7 mouse cellular contexts compared by ENCODE assay signal in the genomic region with DNA sequence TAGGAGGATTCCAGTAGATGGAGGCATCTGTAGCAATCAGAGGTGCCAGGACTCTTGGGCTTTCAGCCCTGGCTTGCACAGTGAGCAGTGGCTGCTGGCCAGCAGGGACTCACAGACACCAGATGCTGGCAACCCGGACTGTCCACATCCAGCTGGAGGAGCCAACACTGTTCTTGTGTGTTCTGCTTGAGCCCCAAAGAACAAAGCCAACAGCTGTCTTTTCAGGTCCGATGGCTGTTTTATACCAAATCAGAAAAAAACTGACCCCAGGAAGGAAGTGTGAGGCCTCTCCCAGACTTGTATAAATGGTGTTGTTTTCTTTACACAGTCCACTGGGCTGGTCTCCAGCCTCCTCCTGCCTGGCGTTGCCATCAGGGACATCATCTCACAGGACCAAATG.
DNase-seq lines count a peak whose midpoint lies in the region.

No protein-coding gene starts in this region.

- intact Hi-C loops in left cerebral cortex, postnatal 4 days (cut with DNase I): no loop called here
- intact Hi-C loops in gastrocnemius, postnatal 14 days (cut with DNase I; ENCODE audit: low total_unique reads): no loop called here

- peak; percentile 73 for DNase-seq in left cerebral cortex, postnatal 4 days
- DNase-seq in left cerebral cortex, adult 11 months (ENCODE audit: low spot score): no peak
- DNase-seq in gastrocnemius, postnatal 14 days: peak; percentile 78
- peak; percentile 6 for DNase-seq in kidney, adult 9 months
- DNase-seq in right cerebral cortex, postnatal 36 days (ENCODE audit: low spot score in 2 of 2): peak; percentile 2 to 3
- DNase-seq in spleen, postnatal 10 days (ENCODE audit: low spot score in 2 of 2): no peak
- DNase-seq in thymus, postnatal 36 days: no peak

Comparison
In these comparisons a context has a peak if more than half of its experiments do, and no peak if none do; other contexts are left out.
1. DNase-seq: peak in left cerebral cortex, postnatal 4 days (single experiment), gastrocnemius, postnatal 14 days (single experiment), kidney, adult 9 months (single experiment) and right cerebral cortex, postnatal 36 days (2 of 2); none in left cerebral cortex, adult 11 months (single experiment), spleen, postnatal 10 days (0 of 2) and thymus, postnatal 36 days (0 of 2).